Mouse (Mus musculus): Measurements from ENCODE around the gene Orc1. TPM values are rescaled to one million over a fixed set of nuclear protein-coding genes. Genes with fewer than 3 reads are reported as not detected.

Orc1 gene
- polyA plus RNA-seq, 1 experiment from 2014 or later, result 1.0 TPM

DNA sequence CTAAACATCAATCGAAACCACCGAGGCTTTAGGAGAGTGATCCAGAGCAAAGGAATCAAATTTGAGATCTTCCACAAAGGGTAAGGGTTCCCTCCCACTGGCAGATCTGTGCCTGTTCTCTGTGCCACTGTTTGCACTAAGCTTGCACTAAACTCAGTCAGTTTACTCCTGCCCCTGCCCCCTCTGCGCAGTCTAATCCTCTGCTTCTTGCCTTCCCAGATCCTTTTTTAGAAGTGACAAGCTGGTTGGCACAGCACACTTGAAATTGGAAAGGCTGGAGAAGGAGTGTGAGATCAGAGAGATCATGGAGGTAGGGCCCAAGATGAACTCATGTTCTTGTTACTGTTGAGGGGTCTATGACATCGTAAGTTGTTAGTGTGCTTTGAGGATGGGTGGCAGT lies 52.4 kb downstream of the Orc1 start:
- WGBS, result 97% methylated on average over 4 of the region's 4 CpGs
- peaks cover 67% of the 10 kb centered on the region for H3K36me3 ChIP-seq (ENCODE audit: insufficient read depth, low read length)
- no peaks in the 10 kb centered on the region for H3K27me3 ChIP-seq (replicated peaks; ENCODE audit: insufficient read depth, low read length)
- H3K4me2 ChIP-seq (replicated peaks; ENCODE audit: low read depth, low read length), result no peak overlapping the region
- DNase-seq (ENCODE audit: low spot score) (no peak), ATAC-seq (no peak)
- H3K27ac ChIP-seq (ENCODE audit: low read length), result no peak overlapping the region
- no peak overlapping the region for H3K4me3 ChIP-seq (ENCODE audit: low read depth, low read length)
- TF ChIP-seq CTCF (IDR thresholded peaks at IDR 0.05) (no peak), EP300 (IDR thresholded peaks at IDR 0.05) (no peak)
- H3K9ac ChIP-seq (replicated peaks; ENCODE audit: low read depth), result no peak overlapping the region
- no peaks in the 10 kb centered on the region for H3K9me3 ChIP-seq (ENCODE audit: low read length)
- H3K4me1 ChIP-seq (ENCODE audit: insufficient read depth, low read depth, low read length), result no peaks in the 10 kb centered on the region

DNA sequence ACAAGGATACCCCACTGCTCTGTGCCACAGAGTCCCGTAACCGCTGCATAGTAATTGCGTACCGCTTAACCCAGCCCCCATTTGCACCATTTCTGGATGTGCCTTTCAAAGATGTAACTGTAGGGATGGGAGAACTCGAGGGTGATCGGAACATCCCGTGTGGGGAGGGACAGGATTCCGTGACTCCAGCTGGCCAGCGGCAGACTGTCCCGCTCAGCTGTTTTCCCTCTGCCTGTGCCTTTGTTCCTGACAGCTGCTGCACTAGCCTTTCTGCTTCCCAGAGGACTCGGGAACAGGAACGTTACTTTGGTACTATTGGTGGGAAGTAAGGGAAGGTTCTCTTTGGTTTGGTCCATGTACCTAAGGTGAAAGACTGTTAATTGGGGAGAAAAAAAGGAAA lies 54.5 kb downstream of the Orc1 start:
- Histone ChIP-seq H3K36me3 (ENCODE audit: insufficient read depth, low read length) (peaks cover 63% of the 10 kb centered on the region), H3K27ac (ENCODE audit: low read length) (no peak overlapping the region), H3K4me1 (ENCODE audit: insufficient read depth, low read depth, low read length) (no peaks in the 10 kb centered on the region), H3K9ac (replicated peaks; ENCODE audit: low read depth) (no peak overlapping the region), H3K4me2 (replicated peaks; ENCODE audit: low read depth, low read length) (no peak overlapping the region), H3K27me3 (replicated peaks; ENCODE audit: insufficient read depth, low read length) (no peaks in the 10 kb centered on the region), H3K9me3 (ENCODE audit: low read length) (no peaks in the 10 kb centered on the region), H3K4me3 (ENCODE audit: low read depth, low read length) (no peak overlapping the region)
- 89% methylated on average over 12 of the region's 12 CpGs for WGBS
- no peak for DNase-seq (ENCODE audit: low spot score)
- no peak for ATAC-seq
- TF ChIP-seq EP300 (IDR thresholded peaks at IDR 0.05) (no peak), CTCF (IDR thresholded peaks at IDR 0.05) (no peak)

DNA sequence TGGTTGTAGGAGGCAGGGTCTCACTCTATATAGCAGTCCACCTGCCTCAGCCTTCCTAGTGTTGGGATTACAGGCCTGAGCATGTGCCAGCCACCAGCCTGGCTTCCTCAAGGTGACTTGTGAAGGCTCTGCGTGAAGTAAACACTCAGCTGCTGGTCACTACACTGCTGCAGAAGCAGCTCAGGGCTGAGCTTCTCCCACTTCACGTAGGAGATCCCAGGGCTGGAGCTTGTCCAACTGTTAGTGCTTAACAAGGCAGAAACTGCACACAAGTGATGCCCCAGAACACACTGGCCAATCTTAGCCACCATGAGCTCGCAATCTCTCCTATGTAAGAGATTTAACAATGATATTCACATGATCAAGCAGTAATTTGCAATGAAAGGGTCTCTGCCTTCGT lies 55.5 kb downstream of the Orc1 start:
- no peak overlapping the region for H3K4me3 ChIP-seq (ENCODE audit: low read depth, low read length)
- no peaks in the 10 kb centered on the region for H3K27me3 ChIP-seq (replicated peaks; ENCODE audit: insufficient read depth, low read length)
- TF ChIP-seq EP300 (IDR thresholded peaks at IDR 0.05) (no peak), CTCF (IDR thresholded peaks at IDR 0.05) (no peak)
- H3K4me1 ChIP-seq (ENCODE audit: insufficient read depth, low read depth, low read length), result no peaks in the 10 kb centered on the region
- ATAC-seq (no peak), DNase-seq (ENCODE audit: low spot score) (no peak)
- H3K27ac ChIP-seq (ENCODE audit: low read length), result no peak overlapping the region
- 77% methylated on average over 4 of the region's 4 CpGs for WGBS
- peaks cover 60% of the 10 kb centered on the region for H3K36me3 ChIP-seq (ENCODE audit: insufficient read depth, low read length)
- H3K4me2 ChIP-seq (replicated peaks; ENCODE audit: low read depth, low read length), result no peak overlapping the region
- H3K9ac ChIP-seq (replicated peaks; ENCODE audit: low read depth), result no peak overlapping the region
- no peaks in the 10 kb centered on the region for H3K9me3 ChIP-seq (ENCODE audit: low read length)

DNA sequence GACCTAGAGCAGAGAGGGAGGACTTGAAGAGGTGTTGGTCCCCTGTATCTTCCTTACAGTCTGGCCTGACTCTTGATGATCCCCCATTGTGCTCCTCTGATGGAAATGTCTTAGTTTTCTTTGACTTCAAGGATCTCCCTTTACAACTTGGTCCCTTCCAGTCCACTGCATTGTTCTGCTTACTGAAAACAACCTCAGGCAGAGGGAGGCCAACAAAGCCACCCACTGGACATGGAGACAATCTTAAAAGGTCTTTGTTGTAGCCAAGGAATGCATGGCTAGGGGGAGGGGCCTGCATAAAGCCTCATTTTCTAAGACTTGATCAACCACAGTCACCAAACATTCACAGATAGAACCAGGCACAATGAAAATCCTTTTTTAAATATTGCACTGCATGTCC lies 55.9 kb downstream of the Orc1 start:
- ATAC-seq (no peak), DNase-seq (ENCODE audit: low spot score) (no peak)
- no peaks in the 10 kb centered on the region for H3K9me3 ChIP-seq (ENCODE audit: low read length)
- H3K4me1 ChIP-seq (ENCODE audit: insufficient read depth, low read depth, low read length), result no peaks in the 10 kb centered on the region
- H3K9ac ChIP-seq (replicated peaks; ENCODE audit: low read depth), result no peak overlapping the region
- no peaks in the 10 kb centered on the region for H3K27me3 ChIP-seq (replicated peaks; ENCODE audit: insufficient read depth, low read length)
- H3K4me3 ChIP-seq (ENCODE audit: low read depth, low read length), result no peak overlapping the region
- no peak overlapping the region for H3K4me2 ChIP-seq (replicated peaks; ENCODE audit: low read depth, low read length)
- H3K27ac ChIP-seq (ENCODE audit: low read length), result no peak overlapping the region
- H3K36me3 ChIP-seq (ENCODE audit: insufficient read depth, low read length), result peaks cover 56% of the 10 kb centered on the region
- TF ChIP-seq EP300 (IDR thresholded peaks at IDR 0.05) (no peak), CTCF (IDR thresholded peaks at IDR 0.05) (no peak)

DNA sequence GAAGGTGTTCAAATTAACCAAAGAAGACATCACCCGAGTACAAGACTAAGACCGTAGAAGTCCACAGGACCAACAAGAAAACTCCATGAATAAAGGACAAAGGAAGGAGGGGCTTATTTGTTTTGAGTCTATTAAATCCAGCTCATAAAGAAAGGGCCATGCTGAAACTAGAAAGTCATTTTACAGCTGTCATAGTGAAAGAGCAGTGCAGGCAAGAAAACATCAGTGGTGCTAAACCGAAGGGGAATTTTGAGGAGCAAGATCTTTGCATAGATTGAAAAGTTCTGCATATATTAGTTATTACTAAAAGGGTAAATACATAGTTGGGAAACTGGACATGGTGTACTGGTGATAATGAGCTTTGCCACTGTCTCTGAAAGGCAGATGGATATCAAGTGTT lies 58.5 kb downstream of the Orc1 start:
- WGBS, result 91% methylated on average over 3 of the region's 3 CpGs
- peaks cover 41% of the 10 kb centered on the region for H3K36me3 ChIP-seq (ENCODE audit: insufficient read depth, low read length)
- no peak overlapping the region for H3K4me3 ChIP-seq (ENCODE audit: low read depth, low read length)
- H3K27me3 ChIP-seq (replicated peaks; ENCODE audit: insufficient read depth, low read length), result no peaks in the 10 kb centered on the region
- no peak overlapping the region for H3K27ac ChIP-seq (ENCODE audit: low read length)
- DNase-seq (ENCODE audit: low spot score) (no peak), ATAC-seq (no peak)
- TF ChIP-seq CTCF (IDR thresholded peaks at IDR 0.05), result no peak
- no peak for TF ChIP-seq EP300 (IDR thresholded peaks at IDR 0.05)
- H3K4me1 ChIP-seq (ENCODE audit: insufficient read depth, low read depth, low read length), result no peaks in the 10 kb centered on the region
- H3K4me2 ChIP-seq (replicated peaks; ENCODE audit: low read depth, low read length), result no peak overlapping the region
- H3K9me3 ChIP-seq (ENCODE audit: low read length), result no peaks in the 10 kb centered on the region
- H3K9ac ChIP-seq (replicated peaks; ENCODE audit: low read depth), result no peak overlapping the region

DNA sequence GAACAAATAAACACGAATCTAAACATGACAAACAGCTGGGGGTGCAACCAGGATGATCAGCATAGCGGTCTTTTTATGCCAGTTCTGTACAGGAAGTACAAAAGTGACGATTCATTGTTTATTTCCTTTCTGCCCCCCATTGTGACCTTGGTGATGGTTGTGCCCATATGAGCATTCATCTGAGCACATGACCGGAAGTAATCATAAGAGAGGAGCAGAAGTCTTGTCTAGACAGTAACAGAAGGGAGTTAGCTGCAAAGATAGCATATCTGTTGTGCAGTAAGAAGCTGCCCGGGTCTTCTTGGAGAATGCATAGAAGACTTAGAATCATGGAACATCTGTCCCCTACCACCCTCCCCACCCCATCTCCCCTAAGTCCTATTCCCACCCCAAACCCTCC lies 59.5 kb downstream of the Orc1 start:
- peaks cover 33% of the 10 kb centered on the region; the same call in 1 of the 2 replicates for H3K36me3 ChIP-seq (ENCODE audit: insufficient read depth, low read length)

DNA sequence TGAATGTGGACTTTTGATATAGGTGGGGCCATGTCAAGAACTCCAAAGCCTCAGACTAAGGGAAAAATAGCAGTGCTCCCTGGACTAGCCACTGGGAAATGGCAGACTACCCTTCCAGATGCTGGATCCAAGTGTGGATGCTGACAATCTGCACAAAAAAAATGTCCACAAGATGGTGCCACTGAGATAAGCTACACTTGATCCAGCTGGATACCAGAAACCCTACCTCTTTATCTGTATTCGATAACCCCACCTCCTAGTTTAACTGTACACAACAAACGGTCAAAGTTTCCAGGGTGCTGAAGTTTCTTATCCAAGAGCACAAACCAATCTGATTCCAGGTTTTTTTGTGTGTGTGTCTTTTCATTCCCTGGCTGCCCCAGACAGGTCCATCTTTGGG lies 85.2 kb downstream of the Orc1 start:
- Histone ChIP-seq H3K4me2 (replicated peaks; ENCODE audit: low read depth, low read length) (no peak overlapping the region), H3K9me3 (ENCODE audit: low read length) (no peaks in the 10 kb centered on the region), H3K9ac (replicated peaks; ENCODE audit: low read depth) (no peak overlapping the region), H3K27ac (ENCODE audit: low read length) (no peak overlapping the region), H3K27me3 (replicated peaks; ENCODE audit: insufficient read depth, low read length) (no peaks in the 10 kb centered on the region), H3K36me3 (ENCODE audit: insufficient read depth, low read length) (peaks cover 4% of the 10 kb centered on the region; the same call in 1 of the 2 replicates), H3K4me1 (ENCODE audit: insufficient read depth, low read depth, low read length) (no peaks in the 10 kb centered on the region), H3K4me3 (ENCODE audit: low read depth, low read length) (no peak overlapping the region)
- no peak for TF ChIP-seq EP300 (IDR thresholded peaks at IDR 0.05)
- peak; percentile 63 for TF ChIP-seq CTCF (IDR thresholded peaks at IDR 0.05)
- ATAC-seq (no peak), DNase-seq (ENCODE audit: low spot score) (peak; percentile 21)
- 44% methylated on average over 2 of the region's 2 CpGs for WGBS

More for the DNA sequence above, 59.5 kb downstream of the Orc1 start:
- no peak overlapping the region for H3K4me3 ChIP-seq (ENCODE audit: low read depth, low read length)
- H3K9me3 ChIP-seq (ENCODE audit: low read length), result no peaks in the 10 kb centered on the region
- H3K27me3 ChIP-seq (replicated peaks; ENCODE audit: insufficient read depth, low read length), result no peaks in the 10 kb centered on the region
- WGBS, result 61% methylated on average over 5 of the region's 5 CpGs
- no peak overlapping the region for H3K9ac ChIP-seq (replicated peaks; ENCODE audit: low read depth)
- TF ChIP-seq CTCF (IDR thresholded peaks at IDR 0.05) (no peak), EP300 (IDR thresholded peaks at IDR 0.05) (no peak)
- ATAC-seq, result no peak; the same call in 1 of the 2 replicates
- H3K4me1 ChIP-seq (ENCODE audit: insufficient read depth, low read depth, low read length), result no peaks in the 10 kb centered on the region
- no peak for DNase-seq (ENCODE audit: low spot score)
- H3K4me2 ChIP-seq (replicated peaks; ENCODE audit: low read depth, low read length), result no peak overlapping the region
- H3K27ac ChIP-seq (ENCODE audit: low read length), result no peak overlapping the region

Other genes with a start within 250 kb of the Orc1 start
- 0.83 and 1.1 TPM in 2 replicates for gene Shisal2a, start 196.1 kb upstream of the Orc1 start, polyA plus RNA-seq (2015; fragmentation: Nextera tagmentation; extraction: Ambion mirVana)
- 68.5 and 70.3 TPM in 2 replicates for gene Gpx7, start 172.5 kb upstream of the Orc1 start, polyA plus RNA-seq (2015; fragmentation: Nextera tagmentation; extraction: Ambion mirVana)
- 40.5 and 43.0 TPM in 2 replicates for gene Tut4, start 120.0 kb upstream of the Orc1 start, polyA plus RNA-seq (2015; fragmentation: Nextera tagmentation; extraction: Ambion mirVana)
- 40.4 and 42.1 TPM in 2 replicates for gene Prpf38a, start 87 bp upstream of the Orc1 start, polyA plus RNA-seq (2015; fragmentation: Nextera tagmentation; extraction: Ambion mirVana)
- gene Cc2d1b, start 40.5 kb downstream of the Orc1 start, polyA plus RNA-seq (2015; fragmentation: Nextera tagmentation; extraction: Ambion mirVana), result 21.3 and 22.4 TPM in 2 replicates
- gene 3110021N24Rik, start 140.2 kb downstream of the Orc1 start, polyA plus RNA-seq (2015; fragmentation: Nextera tagmentation; extraction: Ambion mirVana), result 1.5 and 1.6 TPM in 2 replicates
- gene Zfyve9, start 201.4 kb downstream of the Orc1 start, polyA plus RNA-seq (2015; fragmentation: Nextera tagmentation; extraction: Ambion mirVana), result 4.0 and 4.7 TPM in 2 replicates

All from lung, postnatal 0 days (tissue).